Mouse (Mus musculus) forebrain, embryonic 13.5 days (tissue): ENCODE results near the gene Hc. TPM values are rescaled to one million over a fixed set of nuclear protein-coding genes. Genes with fewer than 3 reads are reported as not detected.

ENCODE experiments used
- ATAC-seq: fragments of 200-750 bp; cut with Nextera tagmentation; 2 replicates; pipeline ENCODE4 v1.8.0; 2017
- H3K27ac ChIP-seq: fragments of 300-500 bp; sonication (generic); 2 replicates; pipeline ENCODE4 v1.5.1; 2015; ENCODE audit warnings: inconsistent platforms, mild to moderate bottlenecking, moderate library complexity
- H3K27me3 ChIP-seq: fragments of 300-500 bp; sonication (generic); 2 replicates; pipeline ENCODE4 v1.6.1; 2015; ENCODE audit warnings: mild to moderate bottlenecking, inconsistent platforms
- H3K36me3 ChIP-seq: fragments of 300-500 bp; sonication (generic); 2 replicates; pipeline ENCODE4 v1.6.1; 2015; ENCODE audit warnings: mild to moderate bottlenecking, inconsistent platforms; ENCODE audit not compliant: poor library complexity, severe bottlenecking
- H3K4me1 ChIP-seq: fragments of 300-500 bp; sonication (generic); 2 replicates; pipeline ENCODE4 v1.6.1; 2015; ENCODE audit warnings: inconsistent platforms
- H3K4me2 ChIP-seq: fragments of 300-500 bp; sonication (generic); 2 replicates; pipeline ENCODE4 v1.6.1; 2015; ENCODE audit warnings: inconsistent platforms, mild to moderate bottlenecking, moderate library complexity
- H3K4me3 ChIP-seq: fragments of 300-500 bp; sonication (generic); 2 replicates; pipeline ENCODE4 v1.5.1; 2015; ENCODE audit warnings: mild to moderate bottlenecking, inconsistent platforms
- H3K9ac ChIP-seq: fragments of 300-500 bp; sonication (generic); 2 replicates; pipeline ENCODE4 v1.6.1; 2015; ENCODE audit warnings: mild to moderate bottlenecking, inconsistent platforms
- H3K9me3 ChIP-seq: fragments of 300-500 bp; sonication (generic); replicated peaks from 2 replicates; pipeline ENCODE4 v1.6.1; 2016; ENCODE audit warnings: inconsistent platforms
- WGBS: fragments of 180-500 bp; shearing (Covaris S2); methylation state at CpG from one replicate; pipeline ENCODE4 v1.1.7; 2015; 5-methylcytosine and 5-hydroxymethylcytosine counted together
- polyA plus RNA-seq: library from polyadenylated mRNA; unstranded; fragments of >200 nt; fragmentation: Nextera tagmentation; extraction: Ambion mirVana; gene quantifications from 2 replicates; pipeline ENCODE4 v1.2.1, GENCODE M21; 2015

Gene Hc
- polyA plus RNA-seq, 1 experiment from 2014 or later, result 0.36 TPM

DNA sequence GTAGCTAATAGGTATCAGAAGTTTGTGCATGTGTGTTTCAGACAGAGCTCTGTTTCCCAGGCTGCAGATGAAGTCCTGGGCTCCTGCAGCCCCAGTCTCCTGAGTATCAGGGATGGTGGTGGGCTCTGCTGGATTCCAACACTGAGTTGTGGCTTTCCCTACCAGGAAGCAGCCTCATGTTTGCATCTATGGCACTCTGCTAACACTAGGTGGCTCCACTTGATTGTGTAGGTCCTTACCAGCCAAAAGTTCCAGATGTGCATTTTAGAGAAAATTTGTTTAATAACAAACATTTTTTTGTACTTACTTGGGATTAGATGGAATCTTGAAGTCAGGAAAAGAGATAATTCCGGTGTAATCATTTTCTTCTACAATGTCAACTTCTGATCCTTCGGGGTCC is 16.3 kb downstream of the Hc start:
- 83% methylated on average over 2 of the region's 2 CpGs for WGBS
- no peak for ATAC-seq

DNA sequence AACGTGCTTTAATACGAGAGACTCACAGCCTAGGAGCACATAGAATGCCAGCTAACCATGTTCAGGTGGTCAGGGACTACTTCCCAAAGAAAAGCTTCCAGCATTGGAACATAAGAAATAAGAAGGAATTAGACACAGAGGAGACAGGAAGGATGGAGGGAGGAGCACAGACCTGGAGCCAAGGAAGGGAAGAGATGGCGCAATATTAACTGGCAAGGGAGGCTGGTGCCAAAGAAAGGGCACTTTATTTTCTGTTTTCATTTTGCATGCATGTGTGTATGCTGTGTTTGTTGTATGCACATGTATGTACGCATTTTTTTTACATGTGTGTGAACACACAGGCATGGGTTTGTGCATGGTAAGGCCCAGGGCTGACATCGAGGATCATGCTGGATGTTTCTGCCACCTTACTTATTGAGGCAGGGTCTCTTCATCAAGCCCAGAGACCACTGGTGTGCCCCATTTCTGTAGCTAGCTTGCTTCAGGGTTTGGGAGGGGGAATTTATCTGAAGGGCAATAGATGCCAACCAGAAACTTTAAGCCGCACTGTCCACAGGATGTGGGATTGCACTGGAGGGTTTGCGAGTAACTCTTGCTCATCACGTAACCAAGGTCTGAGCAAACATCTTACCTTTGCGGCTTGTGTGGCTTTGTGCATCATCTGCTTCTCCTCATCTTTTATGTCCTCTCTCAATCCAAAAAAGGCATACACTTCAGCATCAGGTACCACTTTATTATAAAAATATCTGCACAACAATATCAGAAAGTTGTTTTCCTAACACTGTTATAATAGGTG is 22.5 kb downstream of the Hc start:
- Histone ChIP-seq H3K9me3 (peaks cover 4% of the 10 kb centered on the region), H3K27ac (no peak overlapping the region), H3K4me1 (no peaks in the 10 kb centered on the region; the same call in 1 of the 2 replicates), H3K4me2 (no peak overlapping the region), H3K9ac (no peak overlapping the region), H3K4me3 (no peak overlapping the region), H3K27me3 (no peaks in the 10 kb centered on the region), H3K36me3 (no peaks in the 10 kb centered on the region)
- ATAC-seq, result no peak
- 86% methylated on average over 9 of the region's 9 CpGs for WGBS

More for the DNA sequence above, 16.3 kb downstream of the Hc start:
- H3K4me1 ChIP-seq, result no peaks in the 10 kb centered on the region
- H3K4me2 ChIP-seq, result no peak overlapping the region
- no peaks in the 10 kb centered on the region for H3K27me3 ChIP-seq
- no peak overlapping the region for H3K27ac ChIP-seq
- peaks cover 4% of the 10 kb centered on the region for H3K9me3 ChIP-seq
- H3K4me3 ChIP-seq, result no peak overlapping the region
- no peaks in the 10 kb centered on the region for H3K36me3 ChIP-seq
- no peak overlapping the region for H3K9ac ChIP-seq

DNA sequence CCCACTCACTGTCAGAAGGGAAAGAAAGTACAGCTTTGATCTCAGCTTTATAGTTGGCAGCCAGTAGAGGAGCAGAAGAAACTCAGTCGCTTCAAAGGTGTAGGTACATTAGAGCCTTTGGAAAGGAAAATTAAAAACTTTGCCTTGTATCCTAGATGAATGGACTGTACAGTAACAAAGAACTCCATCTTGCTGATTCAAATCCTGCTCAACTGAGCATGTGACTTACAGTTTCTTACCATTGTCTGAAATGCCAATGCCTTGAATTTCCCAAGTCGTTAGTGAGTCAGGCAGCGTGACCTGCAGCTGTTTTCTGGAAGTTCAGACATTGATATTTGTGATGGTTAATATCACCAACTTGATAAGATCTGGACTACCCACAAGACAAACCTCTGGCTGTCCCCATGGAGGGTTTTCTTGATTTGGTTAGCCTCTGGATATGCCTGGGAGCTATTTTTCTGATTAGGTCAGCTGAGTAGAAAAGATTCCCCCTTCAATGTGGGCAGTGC is 36.5 kb downstream of the Hc start:
- H3K4me2 ChIP-seq, result no peak overlapping the region
- no peak for ATAC-seq
- no peaks in the 10 kb centered on the region for H3K4me1 ChIP-seq
- no peak overlapping the region for H3K27ac ChIP-seq
- no peaks in the 10 kb centered on the region for H3K9me3 ChIP-seq
- H3K9ac ChIP-seq, result no peak overlapping the region
- whole genome bisulfite sequencing, result 68% methylated on average over 3 of the region's 3 CpGs
- no peaks in the 10 kb centered on the region for H3K27me3 ChIP-seq
- H3K4me3 ChIP-seq, result no peak overlapping the region
- no peaks in the 10 kb centered on the region for H3K36me3 ChIP-seq

DNA sequence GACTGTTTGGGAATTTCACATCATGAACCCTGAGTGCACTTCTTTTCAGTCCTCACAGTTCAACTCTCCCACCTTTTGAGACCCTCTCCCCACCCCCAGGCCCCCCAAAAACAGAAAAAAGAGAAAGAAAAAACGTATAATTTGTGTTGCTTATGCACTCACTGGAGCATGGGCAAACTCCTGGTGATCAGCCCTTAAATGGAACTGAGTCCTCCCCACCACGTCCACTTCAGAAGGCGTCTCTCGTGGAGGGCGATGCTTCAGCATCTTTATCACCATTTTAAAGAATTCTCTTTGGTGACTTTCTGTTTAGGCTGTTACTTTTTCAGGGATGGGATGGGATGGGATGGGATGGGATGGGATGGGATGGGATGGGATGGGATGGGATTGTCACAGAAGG is 39.4 kb downstream of the Hc start:
- WGBS, result 87% methylated on average over 5 of the region's 5 CpGs

DNA sequence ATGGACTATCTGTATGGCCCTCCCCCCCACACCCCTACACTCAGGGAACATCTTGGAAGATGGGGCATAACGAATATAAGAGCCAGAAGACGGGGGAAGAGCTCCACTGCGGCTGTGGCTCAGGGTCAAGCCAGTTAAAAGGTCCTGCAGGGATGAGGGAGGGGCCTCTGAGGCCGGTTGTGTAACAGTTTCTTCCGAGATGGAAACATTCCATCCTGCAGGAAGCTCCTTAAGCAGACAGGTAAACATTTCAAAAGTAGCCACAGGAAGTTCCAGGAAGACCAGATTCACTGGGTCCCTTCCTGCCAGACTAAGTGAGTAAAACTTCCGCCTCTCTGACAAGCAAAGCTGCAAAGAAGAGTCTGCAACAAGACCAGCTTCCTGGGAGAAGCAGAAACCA is 45.4 kb downstream of the Hc start:
- Histone ChIP-seq H3K4me1 (no peaks in the 10 kb centered on the region), H3K9ac (no peak overlapping the region), H3K4me2 (no peak overlapping the region), H3K27ac (no peak overlapping the region), H3K4me3 (no peak overlapping the region), H3K9me3 (no peaks in the 10 kb centered on the region), H3K36me3 (no peaks in the 10 kb centered on the region), H3K27me3 (no peaks in the 10 kb centered on the region)
- WGBS, result 63% methylated on average over 6 of the region's 6 CpGs
- ATAC-seq, result no peak

More for the DNA sequence above, 39.4 kb downstream of the Hc start:
- Histone ChIP-seq H3K4me1 (no peaks in the 10 kb centered on the region), H3K27me3 (no peaks in the 10 kb centered on the region), H3K9me3 (no peaks in the 10 kb centered on the region), H3K36me3 (no peaks in the 10 kb centered on the region), H3K9ac (no peak overlapping the region), H3K27ac (no peak overlapping the region), H3K4me2 (no peak overlapping the region), H3K4me3 (no peak overlapping the region)
- no peak for ATAC-seq

DNA sequence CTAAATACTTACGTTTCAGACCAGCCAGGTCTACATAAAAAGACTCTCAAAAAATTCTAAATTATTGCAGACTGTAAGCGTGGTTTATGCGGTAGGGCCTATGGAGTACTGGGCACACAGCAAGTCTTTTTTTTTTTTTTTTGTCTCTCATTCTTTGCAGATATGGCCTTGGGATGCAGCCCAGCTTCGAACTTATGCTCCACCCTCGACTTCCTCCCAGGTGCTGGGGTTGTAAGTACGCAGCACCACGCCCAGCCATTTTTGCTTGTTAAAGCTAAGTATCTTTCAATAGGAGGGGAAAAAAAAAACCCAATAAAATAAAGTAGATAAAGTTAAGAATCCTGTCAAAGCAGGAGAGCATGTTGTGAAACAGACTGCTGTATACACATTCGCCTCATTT is 49.6 kb downstream of the Hc start:
- Histone ChIP-seq H3K36me3 (no peaks in the 10 kb centered on the region), H3K27ac (no peak overlapping the region), H3K4me1 (no peaks in the 10 kb centered on the region), H3K4me2 (no peak overlapping the region), H3K4me3 (no peak overlapping the region), H3K9ac (no peak overlapping the region), H3K27me3 (no peaks in the 10 kb centered on the region), H3K9me3 (no peaks in the 10 kb centered on the region)
- 94% methylated on average over 8 of the region's 8 CpGs for WGBS
- no peak for ATAC-seq

DNA sequence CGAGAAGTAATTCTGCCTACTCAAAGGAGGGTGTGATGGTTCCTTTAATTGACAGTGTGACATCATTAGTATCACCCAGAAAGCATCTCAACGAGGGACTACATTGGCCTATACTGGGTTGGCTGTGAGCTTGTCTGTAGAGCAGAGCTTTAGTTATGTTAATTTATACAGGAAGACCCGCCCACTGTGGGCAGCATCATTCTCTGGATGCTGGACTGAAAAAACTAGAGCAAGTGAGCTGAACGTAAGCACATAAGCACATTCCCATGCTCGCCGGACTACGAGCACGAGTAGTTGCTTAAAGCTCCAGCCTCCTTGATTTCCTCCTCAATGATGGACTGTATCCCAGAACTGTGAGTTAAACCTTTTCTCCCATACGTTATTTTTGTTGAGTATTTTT is 62.3 kb downstream of the Hc start:
- Histone ChIP-seq H3K9ac (no peak overlapping the region), H3K27me3 (no peaks in the 10 kb centered on the region), H3K36me3 (no peaks in the 10 kb centered on the region), H3K4me2 (no peak overlapping the region), H3K9me3 (no peaks in the 10 kb centered on the region), H3K27ac (no peak overlapping the region), H3K4me3 (no peak overlapping the region), H3K4me1 (peaks cover 10% of the 10 kb centered on the region)
- no peak for ATAC-seq
- WGBS, result 63% methylated on average over 9 of the region's 9 CpGs

DNA sequence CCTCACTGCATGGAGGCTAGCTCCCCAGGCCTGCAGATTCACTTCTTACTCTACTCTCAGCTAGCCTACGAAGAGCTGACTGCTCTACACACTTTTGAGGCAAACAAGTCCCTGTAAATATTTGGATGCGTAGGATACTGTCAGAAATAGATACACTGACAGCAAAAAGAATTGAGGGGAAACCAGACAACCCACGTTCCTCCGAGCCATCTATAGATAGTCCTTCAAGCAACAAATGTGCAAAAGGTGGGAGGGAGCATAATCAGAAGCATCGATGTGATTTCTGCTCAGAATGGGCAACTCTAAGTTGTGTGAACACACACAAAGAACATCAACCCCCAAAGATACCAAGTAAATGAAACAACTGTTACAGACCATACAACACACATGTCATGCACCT is 64.7 kb downstream of the Hc start:
- peaks cover 28% of the 10 kb centered on the region for H3K4me1 ChIP-seq
- no peak overlapping the region for H3K4me3 ChIP-seq
- H3K27me3 ChIP-seq, result no peaks in the 10 kb centered on the region
- H3K27ac ChIP-seq, result no peak overlapping the region
- no peaks in the 10 kb centered on the region for H3K36me3 ChIP-seq
- ATAC-seq, result no peak
- H3K4me2 ChIP-seq, result no peak overlapping the region
- H3K9ac ChIP-seq, result no peak overlapping the region
- no peaks in the 10 kb centered on the region for H3K9me3 ChIP-seq
- WGBS, result 91% methylated on average over 5 of the region's 5 CpGs

DNA sequence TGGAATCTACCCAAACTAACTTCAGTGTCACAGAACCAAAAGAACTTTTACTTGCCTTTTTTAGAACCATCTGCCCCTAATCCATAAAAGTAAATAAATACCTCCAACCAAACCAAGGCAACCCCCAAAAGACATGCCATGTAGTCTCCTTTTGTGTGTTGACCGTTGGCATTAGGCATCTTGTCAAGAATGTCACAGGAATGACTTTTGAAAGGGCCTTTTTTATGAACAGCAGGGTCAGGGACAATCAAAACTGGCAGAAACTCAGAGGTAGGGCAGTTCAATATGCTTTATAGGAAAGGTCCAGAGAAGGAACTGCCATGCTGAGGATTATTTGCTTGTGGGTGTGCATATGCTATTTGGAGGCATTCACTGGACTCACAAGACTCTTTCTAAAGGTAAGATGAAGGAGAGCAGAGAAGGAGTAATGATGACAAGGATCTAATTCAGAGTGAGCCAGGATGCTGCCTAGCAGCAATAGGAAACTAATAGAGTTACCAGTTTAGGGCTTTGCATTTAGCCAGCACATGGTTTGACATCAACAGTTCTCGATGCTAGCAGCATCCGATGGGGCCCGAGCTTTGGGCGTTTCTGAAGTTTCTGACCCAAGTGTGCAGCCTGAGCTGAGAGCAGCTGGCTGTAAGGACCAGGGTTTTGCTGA is 67.4 kb downstream of the Hc start:
- Histone ChIP-seq H3K4me2 (0 out of 2 replicates have a peak overlapping the region, but pooled peaks have one; percentile 8), H3K9ac (no peak overlapping the region)

DNA sequence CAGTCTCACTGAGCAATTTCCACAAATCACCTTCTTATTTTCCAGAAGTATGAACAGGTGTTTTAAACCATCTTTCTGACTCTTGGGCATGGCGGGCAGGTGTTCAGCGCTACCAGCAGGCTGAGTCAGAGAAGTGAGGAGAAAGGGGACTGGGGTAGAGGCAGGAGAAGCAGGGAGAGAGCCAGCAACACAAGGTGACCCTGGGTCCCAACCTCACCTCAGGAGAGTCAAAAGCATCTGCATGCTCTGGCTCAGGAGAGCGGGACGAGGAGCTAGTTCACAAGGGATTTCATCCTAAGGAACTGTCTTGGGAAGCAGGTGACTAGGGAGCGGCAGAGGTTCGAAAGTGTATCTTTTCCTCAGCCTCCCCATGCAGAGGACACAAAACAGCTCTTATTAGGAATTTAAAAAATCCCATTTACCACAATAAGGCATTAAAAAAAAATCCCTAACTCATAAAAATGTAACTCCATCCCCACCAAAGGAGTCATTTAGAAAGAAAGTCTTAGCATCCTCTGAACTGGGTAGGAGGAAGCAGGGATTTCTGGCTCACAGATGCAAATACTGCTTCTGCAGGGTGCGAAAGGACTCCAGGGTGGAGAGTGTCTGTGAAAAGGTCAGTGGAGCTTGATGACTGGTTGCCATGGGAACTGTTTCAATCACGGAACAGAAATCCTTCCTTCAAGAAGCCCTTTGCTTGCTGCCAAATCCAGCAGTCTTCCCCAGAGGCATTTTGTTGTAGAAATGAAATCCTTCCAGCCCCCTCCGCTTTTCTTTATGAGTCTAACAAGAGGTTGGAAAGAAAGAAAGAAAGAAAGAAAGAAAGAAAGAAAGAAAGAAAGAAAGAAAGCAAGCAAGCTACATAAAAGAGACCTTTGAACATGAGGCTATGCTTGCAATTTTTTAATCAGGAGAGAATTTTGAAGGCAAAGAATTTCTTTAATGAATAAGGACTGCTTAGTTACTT is 68.2 kb downstream of the Hc start:
- no peaks in the 10 kb centered on the region for H3K36me3 ChIP-seq

More for the DNA sequence above, 67.4 kb downstream of the Hc start:
- Histone ChIP-seq H3K4me1 (peaks cover 31% of the 10 kb centered on the region), H3K36me3 (no peaks in the 10 kb centered on the region), H3K27ac (peak overlapping the region; percentile 82), H3K4me3 (no peak overlapping the region), H3K27me3 (no peaks in the 10 kb centered on the region), H3K9me3 (no peaks in the 10 kb centered on the region)
- peak; percentile 57 for ATAC-seq
- 15% methylated on average over 5 of the region's 5 CpGs for WGBS

DNA sequence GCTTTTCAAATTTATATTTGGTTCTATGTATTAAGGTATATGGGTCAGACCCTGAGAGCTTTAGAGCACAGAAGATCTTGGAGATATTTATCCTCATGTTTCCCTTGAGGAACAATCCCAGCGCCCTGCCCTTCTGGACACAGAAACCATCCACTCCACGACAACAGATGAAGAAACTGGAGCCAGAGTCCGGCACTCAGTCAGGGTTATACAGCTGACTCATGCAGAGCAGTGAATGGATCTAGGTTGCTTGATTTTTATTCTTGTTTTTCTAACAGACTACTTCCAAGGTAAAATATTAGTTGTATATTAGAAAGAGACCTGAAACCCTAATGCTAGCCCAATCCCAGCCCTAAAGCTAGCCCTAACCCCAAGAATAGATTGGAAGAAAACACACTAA is 69.3 kb downstream of the Hc start:
- Histone ChIP-seq H3K27ac (no peak overlapping the region), H3K9me3 (no peaks in the 10 kb centered on the region)

More for the DNA sequence above, 68.2 kb downstream of the Hc start:
- Histone ChIP-seq H3K27ac (peak overlapping the region; percentile 82), H3K27me3 (no peaks in the 10 kb centered on the region), H3K4me3 (no peak overlapping the region), H3K9me3 (no peaks in the 10 kb centered on the region), H3K4me1 (peaks cover 31% of the 10 kb centered on the region), H3K9ac (0 out of 2 replicates have a peak overlapping the region, but pooled peaks have one; percentile 16), H3K4me2 (peak overlapping the region; percentile 33)
- peak; percentile 89 for ATAC-seq
- whole genome bisulfite sequencing, result 6% methylated on average over 9 of the region's 9 CpGs

More for the DNA sequence above, 69.3 kb downstream of the Hc start:
- no peak overlapping the region for H3K4me2 ChIP-seq
- no peak overlapping the region for H3K4me3 ChIP-seq
- peaks cover 31% of the 10 kb centered on the region for H3K4me1 ChIP-seq
- H3K36me3 ChIP-seq, result no peaks in the 10 kb centered on the region
- WGBS, result 75% methylated on average over 3 of the region's 3 CpGs
- no peaks in the 10 kb centered on the region for H3K27me3 ChIP-seq
- H3K9ac ChIP-seq, result no peak overlapping the region
- ATAC-seq, result no peak
